In genomic region chr16:38549479-38550396, GRCm38 (mm10) we compare ENCODE assay signal across 8 mouse cellular contexts. TPM values are rescaled to one million over a fixed set of nuclear protein-coding genes. Genes with fewer than 3 reads are reported as not detected.
DNase-seq lines count a peak whose midpoint lies in the region; ATAC-seq lines count a peak whose summit lies in the region.

Gene Poglut1, minus strand, starts transcription at chr16:38550258.

- WGBS in hindbrain, embryonic 15.5 days = 2% methylated on average over 54 of the region's 54 CpGs

- no peaks in the 10 kb centered on the region for H3K9me3 ChIP-seq in hindbrain, embryonic 15.5 days

- H3K4me2 ChIP-seq in hindbrain, embryonic 15.5 days = peak within 1 kb of the TSS; percentile 65

- H3K9ac ChIP-seq in hindbrain, embryonic 15.5 days = peak within 1 kb of the TSS; percentile 81

- peak within 1 kb of the TSS; percentile 78 for H3K4me3 ChIP-seq in hindbrain, embryonic 15.5 days

- peaks cover 21% of the 10 kb centered on the region for H3K4me1 ChIP-seq in hindbrain, embryonic 15.5 days (replicated peaks)

- H3K36me3 ChIP-seq in hindbrain, embryonic 15.5 days = peaks cover 5% of the 10 kb centered on the region

- DNase-seq in R1 (ENCODE audit: low read depth, low spot score) = peak; percentile 82
- DNase-seq in cerebellum, postnatal 36 days = peak; percentile 81 to 85
- DNase-seq in gastrocnemius, adult 18-20 months (ENCODE audit: low spot score) = peak; percentile 69
- peak; percentile 64 for DNase-seq in left cerebral cortex, adult 11 months (ENCODE audit: low spot score)
- peak; percentile 86 to 88 for DNase-seq in lung, postnatal 4 days
- DNase-seq in retina, postnatal 7 days (ENCODE audit: low read depth, low spot score) = peak; percentile 65
- peak; percentile 53 for DNase-seq in urinary bladder, adult 2 months (ENCODE audit: low spot score)

- peak within 1 kb of the TSS; percentile 87 for H3K27ac ChIP-seq in hindbrain, embryonic 15.5 days (replicated peaks)

- peak; percentile 94 for ATAC-seq in hindbrain, embryonic 15.5 days (ENCODE audit: low FRiP score, low read depth)

- H3K27me3 ChIP-seq in hindbrain, embryonic 15.5 days = peaks cover 15% of the 10 kb centered on the region

RNA-seq across cellular contexts. Expression of gene Poglut1, which starts in this region (rescaled TPM):
- total RNA-seq in gastrocnemius, adult 18-20 months (2021) = 1 to 10 TPM; 7.5 to 9.4 TPM
- polyA plus RNA-seq in hindbrain, embryonic 15.5 days (2015; fragmentation: Nextera tagmentation; extraction: Ambion mirVana) = 50.7 and 52.8 TPM in 2 replicates
- 39.9 and 40.8 TPM in 2 replicates for polyA plus RNA-seq in urinary bladder, adult 2 months (2012; rRNA removed)

Comparison
In these comparisons a context has a peak if more than half of its experiments do, and no peak if none do; other contexts are left out.
1. Peak in every context shown above with its lines: DNase-seq, ATAC-seq, H3K4me3 ChIP-seq and H3K27ac ChIP-seq.